Mouse (Mus musculus) left cerebral cortex, adult 18-20 months (tissue): ENCODE measurements around the gene Nek4. TPM values are rescaled to one million over a fixed set of nuclear protein-coding genes. Genes with fewer than 3 reads are reported as not detected.

Source experiments
- DNase-seq, 2 experiments: peaks; one replicate each; pipeline ENCODE4 v3.0.0; 2021 to 2022; ENCODE audit warnings: low spot score in 2 of 2, mixed read lengths in 1 of 2
- long read RNA-seq, 2 experiments: library from polyadenylated mRNA; stranded (forward); transcript quantifications; one replicate each; pipeline ENCODE4 v2.0.0; 2021
- total RNA-seq, 2 experiments: library from RNA; stranded (reverse); gene quantifications; 2 replicates each; pipeline ENCODE4 v1.2.3; 2021

Gene Nek4
- 10 to 100 TPM; 17.0 to 21.2 TPM for total RNA-seq
- long read RNA-seq, experiment 1, full-length matches to known transcripts, result 10 of 18 reads
- long read RNA-seq, experiment 1, partial matches to known transcripts, result 6 of 18 reads
- long read RNA-seq, experiment 1, other reads (novel, unspliced or antisense), result 2 of 18 reads
- long read RNA-seq, experiment 2, full-length matches to known transcripts, result 13 of 21 reads
- long read RNA-seq, experiment 2, partial matches to known transcripts, result 6 of 21 reads
- long read RNA-seq, experiment 2, other reads (novel, unspliced or antisense), result 2 of 21 reads

- peak; percentile 95 to 97 for DNase-seq
Measured at GRCm38 (mm10) chr14:30951154-30951825, at the start of gene Nek4. Gene Nek4 (plus strand): TSS chr14:30951377.

GRCm38 (mm10) chr14:30902628-30903027 lies 48.5 kb upstream of the Nek4 start:
- no peak for DNase-seq

GRCm38 (mm10) chr14:30903036-30903435 lies 48.1 kb upstream of the Nek4 start:
- DNase-seq, result no peak

- DNase-seq, result no peak
Measured at GRCm38 (mm10) chr14:30904307-30904706, 46.9 kb upstream of the Nek4 start.

GRCm38 (mm10) chr14:30906001-30906400 lies 45.2 kb upstream of the Nek4 start:
- no peak for DNase-seq

- DNase-seq, result no peak
Measured at GRCm38 (mm10) chr14:30907814-30908265, 43.3 kb upstream of the Nek4 start.

- DNase-seq, result no peak
Measured at GRCm38 (mm10) chr14:30911141-30911540, 40.0 kb upstream of the Nek4 start.

GRCm38 (mm10) chr14:30912641-30913040 lies 38.5 kb upstream of the Nek4 start:
- no peak for DNase-seq

- no peak for DNase-seq
Measured at GRCm38 (mm10) chr14:30913404-30913803, 37.8 kb upstream of the Nek4 start.

- no peak for DNase-seq
Measured at GRCm38 (mm10) chr14:30916516-30916915, 34.7 kb upstream of the Nek4 start.

- DNase-seq, result no peak
Measured at GRCm38 (mm10) chr14:30922053-30922670, 29.0 kb upstream of the Nek4 start.

- peak; percentile 11 to 37 for DNase-seq
Measured at GRCm38 (mm10) chr14:30923375-30924105, 27.6 kb upstream of the Nek4 start, which contains the start of gene Itih3. Gene Itih3 (minus strand): TSS chr14:30923760.

- no peak for DNase-seq
Measured at GRCm38 (mm10) chr14:30925492-30925891, 25.7 kb upstream of the Nek4 start.

- DNase-seq, result no peak
Measured at GRCm38 (mm10) chr14:30930386-30930785, 20.8 kb upstream of the Nek4 start.

GRCm38 (mm10) chr14:30933351-30933750 lies 17.8 kb upstream of the Nek4 start:
- DNase-seq, result no peak

GRCm38 (mm10) chr14:30942254-30942653 lies 8.9 kb upstream of the Nek4 start:
- no peak for DNase-seq

- DNase-seq, result no peak
Measured at GRCm38 (mm10) chr14:30943038-30943437, 8.1 kb upstream of the Nek4 start, which contains the start of gene Itih1. Gene Itih1 (minus strand): TSS chr14:30943289.

- DNase-seq, result peak; percentile 49 to 61
Measured at GRCm38 (mm10) chr14:30943860-30944674, 7.1 kb upstream of the Nek4 start.

- no peak for DNase-seq
Measured at GRCm38 (mm10) chr14:30944745-30945144, 6.4 kb upstream of the Nek4 start.

GRCm38 (mm10) chr14:30949986-30950385 lies 1.2 kb upstream of the Nek4 start:
- DNase-seq, result no peak
